Mouse (Mus musculus) Muller cell, postnatal 12 days (primary cell): ENCODE data around the gene Cgnl1.
A peak's percentile ranks its signal among the peaks of the same experiment; 100 is the strongest.
"Not testable (repeated sequence)": the region's sequence is repeated elsewhere in the genome, so short reads cannot be mapped to it uniquely, and the experiment has no call there.

Source experiments
- DNase-seq: peaks from one replicate; pipeline ENCODE4 v3.0.0-alpha.2; 2015; ENCODE audit errors: inconsistent ontology term

Cgnl1 gene

GRCm38 (mm10) chr9:71623871-71624569 lies 147.4 kb downstream of the Cgnl1 start:
- DNase-seq: no peak

DNA sequence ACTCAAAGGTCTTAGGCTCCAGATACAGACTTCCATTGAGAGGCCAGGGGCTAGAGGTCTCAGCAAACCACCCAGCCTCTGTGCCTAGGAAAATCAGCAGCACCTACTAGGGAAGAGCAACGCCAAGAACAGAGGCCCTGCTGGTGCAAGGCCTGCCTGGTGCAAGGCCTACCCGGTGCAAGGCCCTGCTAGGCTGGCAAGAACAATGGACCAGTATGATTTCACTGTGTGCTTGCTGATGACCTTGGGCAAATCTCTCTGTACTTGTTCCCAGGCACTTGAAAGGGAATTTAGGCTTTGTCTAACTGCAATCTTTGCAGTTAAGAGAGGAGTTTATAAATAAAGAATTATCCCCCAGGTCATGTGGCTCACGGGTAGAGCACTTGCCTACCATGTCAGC lies 148.8 kb downstream of the Cgnl1 start:
- DNase-seq: no peak

DNA sequence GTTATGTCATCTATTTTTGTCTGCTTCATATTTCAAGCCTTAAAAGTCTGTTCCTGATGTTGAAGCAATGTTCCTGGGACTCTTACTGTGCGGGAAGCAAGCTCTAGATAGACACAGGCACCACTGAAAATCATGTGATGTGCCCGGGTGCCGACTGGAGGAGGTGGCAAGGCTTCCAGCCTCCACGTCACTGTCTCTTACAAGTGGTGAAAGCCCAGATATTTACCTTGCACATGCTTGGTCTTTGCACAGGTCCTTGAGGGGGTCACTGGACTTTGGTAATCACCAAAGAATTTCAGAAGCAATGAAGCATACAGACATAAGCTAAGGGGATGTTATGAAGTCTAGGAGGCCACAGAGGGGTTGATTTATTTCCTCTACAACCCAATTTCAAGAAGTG lies 149.4 kb downstream of the Cgnl1 start:
- no peak for DNase-seq

DNA sequence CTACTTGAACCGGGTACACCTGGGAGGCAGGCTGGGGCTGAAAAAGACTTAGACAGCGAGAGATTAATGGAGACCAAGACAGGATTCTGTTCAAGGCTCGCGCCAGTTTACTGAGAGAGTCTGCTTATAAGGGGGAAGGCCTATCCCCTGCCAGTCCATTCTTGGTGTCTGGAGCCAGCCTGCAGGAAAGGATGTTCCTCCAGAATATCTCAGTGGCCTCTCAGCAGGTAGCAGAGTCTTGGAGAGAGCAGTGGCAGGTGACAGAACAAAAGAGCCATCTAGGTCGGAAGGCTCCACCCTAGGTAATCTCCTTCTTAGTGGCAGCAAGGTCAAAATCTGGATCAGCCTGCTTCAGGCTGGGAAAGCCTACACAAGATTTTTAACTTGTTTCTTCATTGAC lies 151.3 kb downstream of the Cgnl1 start:
- not testable (repeated sequence) for DNase-seq

DNA sequence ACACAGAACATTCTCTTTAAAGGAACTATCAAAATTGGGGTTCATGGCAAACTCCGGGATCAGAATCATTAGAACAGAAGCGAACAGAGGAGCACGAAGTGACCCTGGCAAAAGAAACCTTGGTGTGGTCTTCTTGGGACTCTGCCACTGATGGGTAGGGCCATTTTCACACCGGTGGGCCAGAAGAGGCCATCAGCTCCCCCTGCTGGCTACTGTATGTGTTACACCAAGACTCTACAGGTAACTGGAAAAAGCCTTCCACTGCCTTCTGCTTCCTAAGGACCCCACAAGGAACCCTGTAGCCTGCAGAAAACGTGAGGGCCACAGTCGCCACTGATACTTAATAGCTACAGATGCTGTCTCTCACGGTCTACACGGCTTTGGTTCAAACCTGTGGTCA lies 154.0 kb downstream of the Cgnl1 start:
- DNase-seq: no peak

DNA sequence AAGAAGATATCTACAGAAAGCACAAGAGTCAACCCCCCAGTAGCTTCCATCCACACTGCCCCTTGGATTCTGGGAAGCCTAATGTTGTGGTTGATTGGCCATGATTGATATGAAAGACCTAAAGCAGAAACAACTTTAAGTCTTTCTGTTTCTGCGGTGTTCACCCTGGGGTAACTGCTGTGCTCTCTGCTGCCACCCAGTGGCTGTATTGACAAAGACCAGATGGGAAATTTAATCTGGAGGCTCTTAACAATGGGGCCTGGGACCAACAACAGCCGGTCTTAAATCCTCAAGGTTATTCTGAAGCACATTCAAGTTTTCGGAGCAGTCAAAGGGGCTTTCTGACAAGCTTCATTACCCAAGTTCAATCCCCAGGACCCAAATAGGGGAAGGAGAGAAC lies 155.2 kb downstream of the Cgnl1 start:
- DNase-seq: peak; percentile 42

GRCm38 (mm10) chr9:71614643-71615042 lies 156.8 kb downstream of the Cgnl1 start:
- DNase-seq: no peak

DNA sequence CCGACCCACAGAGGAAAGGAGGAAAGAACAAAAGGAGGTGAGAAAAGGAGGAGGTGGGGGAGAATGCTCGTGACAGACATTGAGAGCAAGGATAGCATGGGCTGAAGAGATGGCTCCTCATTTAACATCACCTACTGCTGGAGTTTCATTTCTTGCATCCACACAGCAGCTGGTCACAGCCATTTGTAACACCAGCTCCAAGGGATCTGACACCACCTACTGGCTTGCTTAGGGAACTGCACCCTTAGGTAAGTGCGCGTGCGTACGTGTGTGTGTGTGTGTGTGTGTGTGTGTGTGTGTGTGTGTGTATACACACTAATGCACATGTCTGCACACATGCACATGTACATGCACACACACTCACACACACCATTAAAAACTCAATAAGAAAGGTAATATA lies 158.4 kb downstream of the Cgnl1 start:
- DNase-seq: no peak

- DNase-seq: no peak
These were observed 159.5 kb downstream of the Cgnl1 start for GRCm38 (mm10) chr9:71611876-71612275.

DNA sequence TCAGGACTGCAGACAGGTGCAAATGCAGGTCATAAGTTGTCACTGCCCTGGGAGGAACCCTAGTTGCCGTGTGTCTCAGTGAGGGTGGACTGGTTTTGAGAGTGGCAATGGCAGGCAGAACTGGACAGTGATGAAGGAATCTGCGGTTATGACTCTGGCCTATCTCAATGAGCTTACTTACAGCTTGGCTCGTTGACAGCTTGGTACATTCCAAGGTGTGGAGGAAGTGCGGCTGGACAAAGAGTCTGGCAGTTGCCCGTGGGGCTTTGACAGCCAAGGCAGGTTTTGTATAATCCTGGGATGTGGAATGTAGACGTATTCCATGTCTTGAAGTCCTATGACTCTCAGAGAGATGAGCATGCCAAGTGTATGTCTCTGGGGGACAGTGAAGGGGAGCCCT lies 162.4 kb downstream of the Cgnl1 start:
- DNase-seq: no peak

DNA sequence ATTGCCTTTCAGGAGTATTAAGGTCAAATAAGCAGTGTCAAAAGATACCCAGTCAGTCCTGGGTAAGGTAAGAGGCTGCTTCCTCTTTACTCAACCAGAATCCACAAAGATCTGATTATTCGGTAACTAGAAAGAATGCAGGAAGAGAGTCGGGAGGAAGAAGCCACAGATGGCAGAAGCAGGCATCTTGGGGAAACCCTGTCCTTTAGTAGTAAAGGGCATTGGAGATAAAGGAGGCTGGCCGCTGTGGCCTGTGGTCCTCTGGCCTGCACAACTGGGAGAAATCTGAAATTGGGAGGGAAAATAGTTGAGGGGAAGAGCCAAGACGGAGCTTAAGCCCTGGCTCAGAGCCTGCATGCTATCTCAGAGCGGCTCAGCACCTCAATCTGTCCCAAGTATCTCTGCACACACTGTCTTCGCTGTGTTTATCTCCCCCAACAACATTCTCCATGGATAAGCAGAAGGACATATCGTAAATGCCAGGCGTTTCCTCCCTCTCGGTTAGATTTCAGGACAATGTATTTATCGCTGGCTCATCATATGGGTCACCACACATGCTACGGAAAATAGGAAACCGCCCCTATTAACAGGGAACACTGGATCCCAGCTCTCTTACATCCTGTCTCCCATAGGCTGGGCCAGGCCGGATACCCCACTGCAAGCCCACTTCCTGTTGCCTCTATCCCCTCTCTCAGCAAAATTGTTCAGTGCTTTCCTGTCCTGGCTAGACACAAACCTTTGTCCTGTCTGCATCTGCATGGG lies 164.9 kb downstream of the Cgnl1 start:
- DNase-seq: no peak

- no peak for DNase-seq
These were observed 166.3 kb downstream of the Cgnl1 start for GRCm38 (mm10) chr9:71604914-71605635.

DNA sequence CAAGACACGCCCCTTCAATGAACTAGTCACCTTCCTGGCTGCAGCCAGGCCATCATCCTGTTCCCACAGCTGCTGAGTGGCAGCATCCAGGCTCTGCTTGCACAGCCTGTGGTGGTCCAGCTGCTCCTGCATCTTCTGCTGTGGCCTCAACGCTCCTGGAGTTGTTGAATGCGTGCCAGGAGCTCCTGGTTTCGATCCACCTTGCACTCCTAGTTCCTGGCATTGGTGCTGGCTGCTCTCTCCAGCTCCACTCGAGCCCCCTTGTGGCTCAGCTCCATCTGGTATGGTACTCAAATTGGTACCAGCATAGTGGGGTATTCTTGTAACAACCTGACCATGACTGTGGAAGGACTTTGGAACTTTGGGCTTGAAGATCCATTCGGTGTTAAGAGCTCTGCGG lies 171.5 kb downstream of the Cgnl1 start:
- DNase-seq: no peak

- no peak for DNase-seq
These were observed 174.5 kb downstream of the Cgnl1 start for GRCm38 (mm10) chr9:71596888-71597287.

DNA sequence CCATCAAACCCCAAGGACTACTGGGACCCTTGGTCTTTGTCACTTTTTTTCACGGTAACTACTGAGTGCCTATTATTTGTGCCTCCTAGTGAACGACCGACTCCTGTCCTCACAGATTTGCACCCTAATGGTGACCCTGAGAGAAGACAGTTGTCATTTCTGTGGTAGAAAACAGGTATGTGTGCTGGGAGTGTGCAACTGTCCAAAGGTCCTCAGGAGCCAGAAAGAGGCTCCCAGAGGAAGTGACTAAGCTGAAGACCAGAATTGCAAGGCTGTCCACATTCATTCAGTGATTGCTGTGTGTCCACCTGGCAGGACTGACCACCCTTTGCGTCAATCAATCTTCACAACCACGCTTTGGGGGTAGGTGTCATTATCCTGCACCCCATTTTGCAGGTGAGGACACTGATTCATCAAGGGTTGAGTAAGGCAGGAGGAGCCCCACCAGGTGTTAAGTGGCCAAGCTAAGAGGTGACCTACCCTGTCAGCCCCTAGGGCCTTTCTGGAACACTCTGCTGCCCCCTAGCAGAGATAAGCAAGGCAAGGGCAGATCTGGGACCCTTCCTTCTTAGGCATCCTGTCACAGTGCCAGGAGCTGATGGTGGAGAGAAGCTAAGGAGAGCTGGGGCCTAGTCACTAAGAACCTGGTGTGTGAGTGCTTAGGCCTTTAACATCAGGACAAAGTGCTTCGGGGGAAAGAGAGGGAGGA lies 178.7 kb downstream of the Cgnl1 start:
- no peak for DNase-seq

GRCm38 (mm10) chr9:71591938-71592548 lies 179.4 kb downstream of the Cgnl1 start, which contains the start of gene Myzap:
TSS of gene Myzap (minus strand) at chr9:71592360.
- DNase-seq: peak; percentile 90

DNA sequence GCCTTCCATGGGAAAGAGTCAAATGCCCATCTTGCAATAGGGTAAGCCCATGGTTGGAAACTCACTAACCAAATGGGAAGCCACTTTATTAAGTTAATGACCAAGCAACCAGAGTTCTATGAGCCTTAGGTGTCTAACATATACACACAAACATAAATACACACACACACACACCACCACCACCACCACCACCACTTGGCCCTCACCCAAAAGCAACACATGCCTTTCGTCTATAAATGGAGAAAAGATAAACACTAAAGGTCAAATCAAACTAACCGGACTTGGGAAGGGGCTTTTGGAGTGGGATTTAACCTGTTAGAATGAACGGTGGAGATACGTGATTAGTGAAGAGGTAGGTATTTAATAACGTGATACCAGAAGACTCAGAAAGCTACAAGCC lies 180.3 kb downstream of the Cgnl1 start:
- no peak for DNase-seq

- no peak for DNase-seq
These were observed 181.6 kb downstream of the Cgnl1 start for GRCm38 (mm10) chr9:71589771-71590170.

- DNase-seq: no peak
These were observed 182.3 kb downstream of the Cgnl1 start for GRCm38 (mm10) chr9:71588930-71589592.

DNA sequence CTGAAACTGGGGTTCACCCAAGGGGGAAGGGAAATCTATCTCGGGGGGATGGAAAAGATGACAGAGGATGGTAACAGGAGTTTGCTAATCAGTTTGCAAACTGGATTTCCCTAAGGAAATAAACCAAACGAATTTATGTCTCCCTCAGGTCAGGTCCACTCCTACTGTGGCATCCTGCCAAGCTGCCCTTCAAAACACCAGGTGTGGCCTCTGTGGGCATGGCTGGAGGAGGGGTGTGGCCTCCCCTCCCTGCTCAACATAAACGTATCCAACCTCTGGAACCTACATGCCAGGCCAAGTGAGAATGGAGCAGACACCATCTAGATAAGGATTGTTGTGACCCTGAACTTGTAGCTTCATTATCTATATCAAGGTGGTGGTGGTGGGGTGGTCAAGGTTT lies 185.0 kb downstream of the Cgnl1 start:
- no peak for DNase-seq

DNA sequence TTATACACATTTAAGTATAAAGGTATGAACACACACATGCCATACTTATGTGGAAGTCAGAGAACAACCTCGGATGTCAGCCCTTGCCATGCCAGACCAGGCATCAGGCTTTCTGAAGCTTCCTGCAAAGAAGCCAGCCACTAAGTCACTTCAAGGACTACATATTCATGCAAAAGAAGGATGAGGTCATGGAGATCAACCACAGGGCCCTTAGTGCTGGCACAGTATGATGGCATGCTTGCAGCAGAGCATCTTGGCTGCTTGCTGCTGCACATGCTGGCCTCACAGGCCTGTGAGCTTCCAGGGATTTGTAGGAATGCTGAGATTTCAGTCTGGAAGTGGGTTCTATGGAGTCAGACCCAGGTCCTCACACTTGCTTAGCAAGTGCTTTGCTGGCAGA lies 188.6 kb downstream of the Cgnl1 start:
- DNase-seq: no peak
